Mouse (Mus musculus): Measurements from ENCODE around the gene Prr15. TPM values are rescaled to one million over a fixed set of nuclear protein-coding genes. Genes with fewer than 3 reads are reported as not detected.

Gene Prr15
- polyA plus RNA-seq, 1 experiment from 2014 or later, result 4.5 TPM

GRCm38 (mm10) chr6:54326671-54327625 lies 1.3 kb downstream of the Prr15 start:
- Histone ChIP-seq H3K27me3 (replicated peaks; ENCODE audit: control insufficient read depth, insufficient read depth, low read length) (peaks cover 52% of the 10 kb centered on the region), H3K9me3 (ENCODE audit: control insufficient read depth, low read length) (no peaks in the 10 kb centered on the region), H3K4me3 (ENCODE audit: low read depth, low read length) (peak overlapping the region; percentile 41), H3K36me3 (ENCODE audit: control insufficient read depth, insufficient read depth, low read length) (no peaks in the 10 kb centered on the region), H3K4me2 (ENCODE audit: low read depth, low read length) (peak overlapping the region; percentile 90), H3K4me1 (ENCODE audit: control insufficient read depth, insufficient read depth, low read length) (peaks cover 19% of the 10 kb centered on the region), H3K27ac (replicated peaks; ENCODE audit: low read depth, low read length) (no peak overlapping the region), H3K9ac (ENCODE audit: low read depth, low read length) (peak overlapping the region; percentile 56)
- ATAC-seq (ENCODE audit: low read depth) (peak; percentile 88), DNase-seq (ENCODE audit: low spot score) (peak; percentile 87)
- WGBS, result 0% methylated on average over 48 of the region's 53 CpGs

GRCm38 (mm10) chr6:54327626-54328003 lies 2.0 kb downstream of the Prr15 start:
- Histone ChIP-seq H3K4me1 (ENCODE audit: control insufficient read depth, insufficient read depth, low read length) (peaks cover 24% of the 10 kb centered on the region), H3K4me2 (ENCODE audit: low read depth, low read length) (peak overlapping the region; percentile 90), H3K27ac (replicated peaks; ENCODE audit: low read depth, low read length) (no peak overlapping the region), H3K9me3 (ENCODE audit: control insufficient read depth, low read length) (no peaks in the 10 kb centered on the region), H3K36me3 (ENCODE audit: control insufficient read depth, insufficient read depth, low read length) (no peaks in the 10 kb centered on the region), H3K27me3 (replicated peaks; ENCODE audit: control insufficient read depth, insufficient read depth, low read length) (peaks cover 52% of the 10 kb centered on the region), H3K4me3 (ENCODE audit: low read depth, low read length) (peak overlapping the region; percentile 41), H3K9ac (ENCODE audit: low read depth, low read length) (peak overlapping the region; percentile 56)
- WGBS, result 2% methylated on average over 28 of the region's 28 CpGs
- ATAC-seq (ENCODE audit: low read depth) (no peak), DNase-seq (ENCODE audit: low spot score) (peak; percentile 69)

- H3K9me3 ChIP-seq (ENCODE audit: control insufficient read depth, low read length), result no peaks in the 10 kb centered on the region
- H3K4me3 ChIP-seq (ENCODE audit: low read depth, low read length), result no peak overlapping the region
- H3K27ac ChIP-seq (replicated peaks; ENCODE audit: low read depth, low read length), result no peak overlapping the region
- WGBS, result 93% methylated on average over 5 of the region's 5 CpGs
- ATAC-seq (ENCODE audit: low read depth), result no peak
- no peaks in the 10 kb centered on the region for H3K36me3 ChIP-seq (ENCODE audit: control insufficient read depth, insufficient read depth, low read length)
- H3K4me1 ChIP-seq (ENCODE audit: control insufficient read depth, insufficient read depth, low read length), result peaks cover 28% of the 10 kb centered on the region
- H3K9ac ChIP-seq (ENCODE audit: low read depth, low read length), result no peak overlapping the region
- H3K4me2 ChIP-seq (ENCODE audit: low read depth, low read length), result no peak overlapping the region
- peaks cover 55% of the 10 kb centered on the region for H3K27me3 ChIP-seq (replicated peaks; ENCODE audit: control insufficient read depth, insufficient read depth, low read length)
- no peak for DNase-seq (ENCODE audit: low spot score)
Observed at GRCm38 (mm10) chr6:54328783-54329182, 3.1 kb downstream of the Prr15 start.

GRCm38 (mm10) chr6:54329598-54329997 lies 4.0 kb downstream of the Prr15 start:
- no peak overlapping the region for H3K4me3 ChIP-seq (ENCODE audit: low read depth, low read length)
- no peaks in the 10 kb centered on the region for H3K36me3 ChIP-seq (ENCODE audit: control insufficient read depth, insufficient read depth, low read length)
- no peak overlapping the region for H3K27ac ChIP-seq (replicated peaks; ENCODE audit: low read depth, low read length)
- no peak overlapping the region for H3K9ac ChIP-seq (ENCODE audit: low read depth, low read length)
- H3K4me2 ChIP-seq (ENCODE audit: low read depth, low read length), result no peak overlapping the region
- WGBS, result 81% methylated on average over 3 of the region's 3 CpGs
- no peaks in the 10 kb centered on the region for H3K9me3 ChIP-seq (ENCODE audit: control insufficient read depth, low read length)
- DNase-seq (ENCODE audit: low spot score), result no peak
- peaks cover 28% of the 10 kb centered on the region for H3K4me1 ChIP-seq (ENCODE audit: control insufficient read depth, insufficient read depth, low read length)
- no peak for ATAC-seq (ENCODE audit: low read depth)
- peaks cover 48% of the 10 kb centered on the region for H3K27me3 ChIP-seq (replicated peaks; ENCODE audit: control insufficient read depth, insufficient read depth, low read length)

GRCm38 (mm10) chr6:54330166-54330565 lies 4.5 kb downstream of the Prr15 start:
- Histone ChIP-seq H3K4me3 (ENCODE audit: low read depth, low read length) (no peak overlapping the region), H3K27me3 (replicated peaks; ENCODE audit: control insufficient read depth, insufficient read depth, low read length) (peaks cover 44% of the 10 kb centered on the region), H3K4me2 (ENCODE audit: low read depth, low read length) (no peak overlapping the region), H3K9me3 (ENCODE audit: control insufficient read depth, low read length) (no peaks in the 10 kb centered on the region), H3K36me3 (ENCODE audit: control insufficient read depth, insufficient read depth, low read length) (no peaks in the 10 kb centered on the region), H3K9ac (ENCODE audit: low read depth, low read length) (no peak overlapping the region), H3K4me1 (ENCODE audit: control insufficient read depth, insufficient read depth, low read length) (peaks cover 28% of the 10 kb centered on the region), H3K27ac (replicated peaks; ENCODE audit: low read depth, low read length) (no peak overlapping the region)
- ATAC-seq (ENCODE audit: low read depth) (no peak), DNase-seq (ENCODE audit: low spot score) (no peak)
- WGBS, result 80% methylated on average over 10 of the region's 10 CpGs

- peak overlapping the region; percentile 7; the same call in 1 of the 2 replicates for H3K4me2 ChIP-seq (ENCODE audit: low read depth, low read length)
Observed at GRCm38 (mm10) chr6:54331765-54332164, 6.1 kb downstream of the Prr15 start.

GRCm38 (mm10) chr6:54332203-54332602 lies 6.6 kb downstream of the Prr15 start:
- peaks cover 29% of the 10 kb centered on the region for H3K27me3 ChIP-seq (replicated peaks; ENCODE audit: control insufficient read depth, insufficient read depth, low read length)
- 18% methylated on average over 8 of the region's 8 CpGs for WGBS
- no peak overlapping the region for H3K9ac ChIP-seq (ENCODE audit: low read depth, low read length)
- no peak overlapping the region for H3K4me2 ChIP-seq (ENCODE audit: low read depth, low read length)
- H3K27ac ChIP-seq (replicated peaks; ENCODE audit: low read depth, low read length), result no peak overlapping the region
- H3K4me1 ChIP-seq (ENCODE audit: control insufficient read depth, insufficient read depth, low read length), result peaks cover 21% of the 10 kb centered on the region
- ATAC-seq (ENCODE audit: low read depth) (0 out of 2 replicates have a peak, but pooled peaks have one; percentile 26), DNase-seq (ENCODE audit: low spot score) (peak; percentile 50)
- no peak overlapping the region for H3K4me3 ChIP-seq (ENCODE audit: low read depth, low read length)
- no peaks in the 10 kb centered on the region for H3K9me3 ChIP-seq (ENCODE audit: control insufficient read depth, low read length)
- H3K36me3 ChIP-seq (ENCODE audit: control insufficient read depth, insufficient read depth, low read length), result no peaks in the 10 kb centered on the region

More at GRCm38 (mm10) chr6:54331765-54332164, 6.1 kb downstream of the Prr15 start:
- no peaks in the 10 kb centered on the region for H3K36me3 ChIP-seq (ENCODE audit: control insufficient read depth, insufficient read depth, low read length)
- no peak overlapping the region for H3K27ac ChIP-seq (replicated peaks; ENCODE audit: low read depth, low read length)
- DNase-seq (ENCODE audit: low spot score) (peak; percentile 84), ATAC-seq (ENCODE audit: low read depth) (peak; percentile 74)
- H3K4me3 ChIP-seq (ENCODE audit: low read depth, low read length), result no peak overlapping the region
- no peak overlapping the region for H3K9ac ChIP-seq (ENCODE audit: low read depth, low read length)
- 17% methylated on average over 10 of the region's 10 CpGs for WGBS
- peaks cover 33% of the 10 kb centered on the region for H3K27me3 ChIP-seq (replicated peaks; ENCODE audit: control insufficient read depth, insufficient read depth, low read length)
- H3K4me1 ChIP-seq (ENCODE audit: control insufficient read depth, insufficient read depth, low read length), result peaks cover 24% of the 10 kb centered on the region
- no peaks in the 10 kb centered on the region for H3K9me3 ChIP-seq (ENCODE audit: control insufficient read depth, low read length)

GRCm38 (mm10) chr6:54333116-54333651 lies 7.5 kb downstream of the Prr15 start:
- WGBS, result 41% methylated on average over 11 of the region's 11 CpGs
- Histone ChIP-seq H3K4me2 (ENCODE audit: low read depth, low read length) (no peak overlapping the region), H3K9ac (ENCODE audit: low read depth, low read length) (no peak overlapping the region), H3K27ac (replicated peaks; ENCODE audit: low read depth, low read length) (no peak overlapping the region), H3K4me1 (ENCODE audit: control insufficient read depth, insufficient read depth, low read length) (peaks cover 17% of the 10 kb centered on the region), H3K9me3 (ENCODE audit: control insufficient read depth, low read length) (no peaks in the 10 kb centered on the region), H3K36me3 (ENCODE audit: control insufficient read depth, insufficient read depth, low read length) (no peaks in the 10 kb centered on the region), H3K27me3 (replicated peaks; ENCODE audit: control insufficient read depth, insufficient read depth, low read length) (peaks cover 19% of the 10 kb centered on the region; the same call in 1 of the 2 replicates), H3K4me3 (ENCODE audit: low read depth, low read length) (no peak overlapping the region)
- no peak for DNase-seq (ENCODE audit: low spot score)
- ATAC-seq (ENCODE audit: low read depth), result no peak

All from embryonic facial prominence, embryonic 14.5 days (tissue).